ENCODE assay signal across 8 mouse cellular contexts in genomic region chr14:122450496-122451382, GRCm38 (mm10). TPM values are rescaled to one million over a fixed set of nuclear protein-coding genes. Genes with fewer than 3 reads are reported as not detected.
DNase-seq lines count a peak whose midpoint lies in the region; ATAC-seq lines count a peak whose summit lies in the region.

Gene Gm5089 (minus strand): TSS chr14:122451115.

- peaks cover 19% of the 10 kb centered on the region for H3K4me1 ChIP-seq in heart, embryonic 13.5 days
- peaks cover 13% of the 10 kb centered on the region for H3K4me1 ChIP-seq in lung, embryonic 16.5 days (replicated peaks; ENCODE audit: control insufficient read depth, insufficient read depth, low read length)

- H3K4me2 ChIP-seq in heart, embryonic 13.5 days: peak within 1 kb of the TSS; percentile 83
- H3K4me2 ChIP-seq in lung, embryonic 16.5 days (ENCODE audit: low read depth, low read length): peak within 1 kb of the TSS; percentile 63

- peaks cover 98% of the 10 kb centered on the region for H3K27me3 ChIP-seq in heart, embryonic 13.5 days (replicated peaks)
- peaks cover 70% of the 10 kb centered on the region for H3K27me3 ChIP-seq in lung, embryonic 16.5 days (ENCODE audit: control insufficient read depth, insufficient read depth, low read depth, low read length)

- H3K27ac ChIP-seq in heart, embryonic 13.5 days (replicated peaks): no peak within 1 kb of the TSS
- no peak within 1 kb of the TSS for H3K27ac ChIP-seq in lung, embryonic 16.5 days (ENCODE audit: low read length)

- H3K4me3 ChIP-seq in heart, embryonic 13.5 days: peak within 1 kb of the TSS; percentile 50
- H3K4me3 ChIP-seq in lung, embryonic 16.5 days (ENCODE audit: low read length): peak within 1 kb of the TSS; percentile 40

- DNase-seq in embryo, embryonic 9.5 days (ENCODE audit: extremely low spot score): peak; percentile 65
- no peak for DNase-seq in embryo, embryonic 10 days (ENCODE audit: low spot score)
- DNase-seq in cerebellum, adult 18-20 months: peak; percentile 64 to 79
- DNase-seq in kidney, postnatal 10 days: peak; percentile 59
- DNase-seq in right cerebral cortex, postnatal 25 days: peak; percentile 29
- no peak for DNase-seq in thymus, postnatal 25 days

- H3K36me3 ChIP-seq in heart, embryonic 13.5 days: no peaks in the 10 kb centered on the region
- no peaks in the 10 kb centered on the region for H3K36me3 ChIP-seq in lung, embryonic 16.5 days (ENCODE audit: control insufficient read depth, insufficient read depth, low read length)

- H3K9me3 ChIP-seq in heart, embryonic 13.5 days: no peaks in the 10 kb centered on the region
- H3K9me3 ChIP-seq in lung, embryonic 16.5 days (ENCODE audit: control insufficient read depth, low read length): no peaks in the 10 kb centered on the region

- WGBS in heart, embryonic 13.5 days: 2% methylated on average over 58 of the region's 59 CpGs
- 1% methylated on average over 45 of the region's 59 CpGs for WGBS in lung, embryonic 16.5 days

- peak within 1 kb of the TSS; percentile 24 for H3K9ac ChIP-seq in heart, embryonic 13.5 days
- H3K9ac ChIP-seq in lung, embryonic 16.5 days (ENCODE audit: low read length): 0 out of 2 replicates have a peak within 1 kb of the TSS, but pooled peaks have one; percentile 2

- no peak for ATAC-seq in heart, embryonic 13.5 days (ENCODE audit: extremely low read depth, insufficient number of reproducible peaks, low FRiP score, low TSS enrichment)
- ATAC-seq in lung, embryonic 16.5 days (ENCODE audit: low read depth): peak; percentile 78

RNA-seq across cellular contexts. Expression of gene Gm5089, which starts in this region (rescaled TPM):
- polyA plus RNA-seq in heart, embryonic 13.5 days (2015; fragmentation: Nextera tagmentation; extraction: Ambion mirVana): not detected in 2 replicates
- not detected in 2 replicates for polyA plus RNA-seq in lung, embryonic 16.5 days (2015; fragmentation: Nextera tagmentation; extraction: Ambion mirVana)

Comparison
In these comparisons a context has a peak if more than half of its experiments do, and no peak if none do; other contexts are left out.
1. DNase-seq: peak in embryo, embryonic 9.5 days (single experiment), cerebellum, adult 18-20 months (2 of 2), kidney, postnatal 10 days (single experiment) and right cerebral cortex, postnatal 25 days (single experiment); none in embryo, embryonic 10 days (single experiment) and thymus, postnatal 25 days (single experiment).
2. Peak in ATAC-seq, H3K4me3 ChIP-seq, H3K9ac ChIP-seq and H3K4me2 ChIP-seq in lung, embryonic 16.5 days; RNA of the gene not detected or under 1 TPM.